Mouse (Mus musculus): ENCODE measurements around the gene Rpl22. TPM values are rescaled to one million over a fixed set of nuclear protein-coding genes. Genes with fewer than 3 reads are reported as not detected.
A peak's percentile ranks its signal among the peaks of the same experiment; 100 is the strongest.

Rpl22 gene
- polyA plus RNA-seq, 1 experiment: 8.7 TPM

GRCm38 (mm10) chr4:152290991-152291390, 34.6 kb upstream of the Rpl22 start:
- no peak for TF ChIP-seq POLR2A (IDR thresholded peaks at IDR 0.05; ENCODE audit: low read depth, low read length)
- H3K27me3 ChIP-seq (ENCODE audit: control insufficient read depth, insufficient read depth, low read length): peaks cover 46% of the 10 kb centered on the region
- H3K4me3 ChIP-seq (ENCODE audit: low read depth, low read length): no peak overlapping the region
- WGBS: 39% methylated on average over 11 of the region's 11 CpGs
- H3K36me3 ChIP-seq (ENCODE audit: control insufficient read depth, insufficient read depth, low read length): no peaks in the 10 kb centered on the region
- peaks cover 9% of the 10 kb centered on the region for H3K4me1 ChIP-seq (ENCODE audit: control insufficient read depth, insufficient read depth, insufficient read length, low read length)
- no peak overlapping the region for H3K27ac ChIP-seq (ENCODE audit: insufficient read depth, low read depth, low read length)

GRCm38 (mm10) chr4:152291562-152291961, 34.0 kb upstream of the Rpl22 start, which contains the start of gene Hes3:
Gene Hes3 (minus strand): TSS chr4:152291662.
- TF ChIP-seq POLR2A (IDR thresholded peaks at IDR 0.05; ENCODE audit: low read depth, low read length) (no peak), CTCF (IDR thresholded peaks at IDR 0.05; ENCODE audit: extremely low read depth, insufficient read length, insufficient replicate concordance, low read depth, low read length) (no peak)
- Histone ChIP-seq H3K4me1 (ENCODE audit: control insufficient read depth, insufficient read depth, insufficient read length, low read length) (peaks cover 5% of the 10 kb centered on the region), H3K4me3 (ENCODE audit: low read depth, low read length) (peak within 1 kb of the TSS; percentile 5; the same call in 1 of the 2 replicates), H3K27ac (ENCODE audit: insufficient read depth, low read depth, low read length) (no peak within 1 kb of the TSS), H3K36me3 (ENCODE audit: control insufficient read depth, insufficient read depth, low read length) (no peaks in the 10 kb centered on the region), H3K27me3 (ENCODE audit: control insufficient read depth, insufficient read depth, low read length) (peaks cover 41% of the 10 kb centered on the region)
- WGBS: 44% methylated on average over 6 of the region's 6 CpGs

- no peak overlapping the region for H3K27ac ChIP-seq (ENCODE audit: insufficient read depth, low read depth, low read length)
- H3K4me1 ChIP-seq (ENCODE audit: control insufficient read depth, insufficient read depth, insufficient read length, low read length): peaks cover 5% of the 10 kb centered on the region; the same call in 1 of the 2 replicates
- WGBS: 16% methylated on average over 12 of the region's 12 CpGs
- no peak overlapping the region for H3K4me3 ChIP-seq (ENCODE audit: low read depth, low read length)
- H3K36me3 ChIP-seq (ENCODE audit: control insufficient read depth, insufficient read depth, low read length): no peaks in the 10 kb centered on the region
- TF ChIP-seq CTCF (IDR thresholded peaks at IDR 0.05; ENCODE audit: extremely low read depth, insufficient read length, insufficient replicate concordance, low read depth, low read length) (no peak), POLR2A (IDR thresholded peaks at IDR 0.05; ENCODE audit: low read depth, low read length) (no peak)
- H3K27me3 ChIP-seq (ENCODE audit: control insufficient read depth, insufficient read depth, low read length): peaks cover 37% of the 10 kb centered on the region
These were observed 33.3 kb upstream of the Rpl22 start for GRCm38 (mm10) chr4:152292102-152292765.

- Histone ChIP-seq H3K27ac (ENCODE audit: insufficient read depth, low read depth, low read length) (no peak overlapping the region), H3K4me1 (ENCODE audit: control insufficient read depth, insufficient read depth, insufficient read length, low read length) (peaks cover 13% of the 10 kb centered on the region; the same call in 1 of the 2 replicates), H3K36me3 (ENCODE audit: control insufficient read depth, insufficient read depth, low read length) (no peaks in the 10 kb centered on the region), H3K27me3 (ENCODE audit: control insufficient read depth, insufficient read depth, low read length) (peaks cover 37% of the 10 kb centered on the region), H3K4me3 (ENCODE audit: low read depth, low read length) (no peak overlapping the region)
- TF ChIP-seq POLR2A (IDR thresholded peaks at IDR 0.05; ENCODE audit: low read depth, low read length) (no peak), CTCF (IDR thresholded peaks at IDR 0.05; ENCODE audit: extremely low read depth, insufficient read length, insufficient replicate concordance, low read depth, low read length) (no peak)
- 64% methylated on average over 10 of the region's 10 CpGs for WGBS
These were observed 31.2 kb upstream of the Rpl22 start for GRCm38 (mm10) chr4:152294188-152294929.

- peaks cover 7% of the 10 kb centered on the region; the same call in 1 of the 2 replicates for H3K36me3 ChIP-seq (ENCODE audit: control insufficient read depth, insufficient read depth, low read length)
- H3K27ac ChIP-seq (ENCODE audit: insufficient read depth, low read depth, low read length): no peak overlapping the region
- no peak overlapping the region for H3K4me3 ChIP-seq (ENCODE audit: low read depth, low read length)
- H3K27me3 ChIP-seq (ENCODE audit: control insufficient read depth, insufficient read depth, low read length): peaks cover 24% of the 10 kb centered on the region
- WGBS: 19% methylated on average over 4 of the region's 4 CpGs
- TF ChIP-seq POLR2A (IDR thresholded peaks at IDR 0.05; ENCODE audit: low read depth, low read length) (no peak), CTCF (IDR thresholded peaks at IDR 0.05; ENCODE audit: extremely low read depth, insufficient read length, insufficient replicate concordance, low read depth, low read length) (no peak)
- peaks cover 13% of the 10 kb centered on the region; the same call in 1 of the 2 replicates for H3K4me1 ChIP-seq (ENCODE audit: control insufficient read depth, insufficient read depth, insufficient read length, low read length)
These were observed 29.6 kb upstream of the Rpl22 start for GRCm38 (mm10) chr4:152295916-152296315.

GRCm38 (mm10) chr4:152296371-152296770, 29.2 kb upstream of the Rpl22 start:
- peak overlapping the region; percentile 66 for H3K4me3 ChIP-seq (ENCODE audit: low read depth, low read length)
- TF ChIP-seq POLR2A (IDR thresholded peaks at IDR 0.05; ENCODE audit: low read depth, low read length): no peak
- TF ChIP-seq CTCF (IDR thresholded peaks at IDR 0.05; ENCODE audit: extremely low read depth, insufficient read length, insufficient replicate concordance, low read depth, low read length): no peak
- H3K36me3 ChIP-seq (ENCODE audit: control insufficient read depth, insufficient read depth, low read length): peaks cover 7% of the 10 kb centered on the region; the same call in 1 of the 2 replicates
- H3K27me3 ChIP-seq (ENCODE audit: control insufficient read depth, insufficient read depth, low read length): peaks cover 19% of the 10 kb centered on the region
- WGBS: 4% methylated on average over 8 of the region's 8 CpGs
- H3K4me1 ChIP-seq (ENCODE audit: control insufficient read depth, insufficient read depth, insufficient read length, low read length): peaks cover 13% of the 10 kb centered on the region; the same call in 1 of the 2 replicates
- H3K27ac ChIP-seq (ENCODE audit: insufficient read depth, low read depth, low read length): peak overlapping the region; percentile 81

All from small intestine, adult 2 months (tissue).